Mouse (Mus musculus) neutrophil, adult 65 days (primary cell): ENCODE results near the gene Olfr1183. TPM values are rescaled to one million over a fixed set of nuclear protein-coding genes. Genes with fewer than 3 reads are reported as not detected.

Experiments
- total RNA-seq: library from RNA; stranded (reverse); gene quantifications from 2 replicates; pipeline ENCODE4 v1.2.4, GENCODE M21; 2023

Olfr1183 gene
- not detected in 2 replicates for total RNA-seq

DNA sequence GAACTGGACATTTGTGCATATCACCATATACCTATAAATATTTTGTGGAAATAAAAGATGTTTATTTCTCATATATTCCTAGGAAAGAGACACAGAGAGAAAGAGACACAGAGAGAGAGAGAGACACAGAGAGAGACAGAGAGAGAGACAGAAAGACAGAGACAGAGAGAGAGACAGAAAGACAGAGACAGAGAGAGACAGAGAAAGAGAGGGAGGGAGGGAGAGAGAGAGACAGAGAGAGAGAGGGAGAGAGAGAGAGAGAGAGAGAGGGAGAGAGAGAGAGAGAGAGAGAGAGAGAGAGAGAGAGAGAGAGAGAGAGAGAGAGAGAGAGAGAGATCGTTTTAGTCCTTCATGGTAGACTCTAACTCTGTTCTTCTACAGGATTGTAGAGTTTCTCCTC lies at the start of gene Olfr1183:
Olfr1183 (plus strand) TSS at position 301 of the 400 bp plus-strand sequence.

DNA sequence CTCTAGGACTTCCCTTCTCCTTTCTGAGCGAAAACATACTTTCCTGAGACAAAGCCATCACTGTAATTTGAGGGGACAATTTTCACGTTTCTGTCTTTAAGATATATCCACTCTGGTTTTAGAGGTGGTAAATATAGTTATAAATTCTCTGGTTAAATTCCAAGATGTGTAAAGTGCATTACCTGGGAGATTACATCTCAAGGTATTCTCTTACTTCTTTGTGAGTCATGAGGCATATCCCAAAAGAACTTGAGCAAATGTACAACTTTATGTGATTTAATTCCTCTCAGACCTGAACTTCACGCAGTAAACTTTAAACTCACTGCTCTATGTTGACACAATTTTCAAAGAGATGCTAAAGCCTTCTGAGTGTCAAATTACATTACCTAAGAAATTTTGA lies 48.3 kb upstream of the Olfr1183 start, which contains the start of gene Olfr1179:
Olfr1179 (minus strand) TSS at position 101 of the 400 bp plus-strand sequence.

DNA sequence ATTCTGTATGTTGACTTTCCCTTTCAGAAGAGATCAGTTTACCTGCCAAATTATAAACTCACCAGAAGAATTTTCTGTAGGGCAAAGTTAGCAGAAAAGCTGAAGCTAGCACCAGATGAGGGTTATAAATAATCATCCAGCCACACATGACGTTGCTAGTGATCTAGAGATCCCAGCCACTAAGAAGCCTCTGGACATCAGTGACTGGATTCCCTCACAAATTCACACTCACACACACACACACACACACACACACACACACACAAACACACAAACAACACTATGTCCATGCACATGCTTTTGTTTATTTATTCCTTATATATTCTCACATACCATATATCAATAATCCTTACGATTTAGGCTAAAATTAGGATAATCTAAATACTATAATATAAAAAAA lies 35.6 kb upstream of the Olfr1183 start, which contains the start of gene Olfr1180:
Olfr1180 (minus strand) TSS at position 101 of the 400 bp plus-strand sequence.

DNA sequence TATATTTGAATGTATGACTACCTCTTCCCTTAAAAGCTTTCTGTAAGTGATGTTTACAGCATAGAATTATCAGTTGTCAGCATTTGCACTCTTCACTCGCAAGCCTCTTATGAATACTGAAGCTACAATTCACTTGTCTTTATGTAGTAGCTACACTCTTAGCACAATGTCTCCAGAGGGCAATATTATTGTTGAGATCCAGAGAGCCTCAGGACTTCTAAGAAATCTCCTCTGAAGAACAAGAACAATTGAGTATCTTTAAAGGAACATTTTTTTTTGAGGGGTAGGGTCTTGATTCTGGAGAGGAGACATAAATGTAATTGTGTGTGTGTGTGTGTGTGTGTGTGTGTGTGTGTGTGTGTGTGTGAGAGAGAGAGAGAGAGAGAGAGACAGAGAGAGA lies 28.6 kb upstream of the Olfr1183 start, which contains the start of gene Olfr1181:
Olfr1181 (minus strand) TSS at position 101 of the 400 bp plus-strand sequence.

DNA sequence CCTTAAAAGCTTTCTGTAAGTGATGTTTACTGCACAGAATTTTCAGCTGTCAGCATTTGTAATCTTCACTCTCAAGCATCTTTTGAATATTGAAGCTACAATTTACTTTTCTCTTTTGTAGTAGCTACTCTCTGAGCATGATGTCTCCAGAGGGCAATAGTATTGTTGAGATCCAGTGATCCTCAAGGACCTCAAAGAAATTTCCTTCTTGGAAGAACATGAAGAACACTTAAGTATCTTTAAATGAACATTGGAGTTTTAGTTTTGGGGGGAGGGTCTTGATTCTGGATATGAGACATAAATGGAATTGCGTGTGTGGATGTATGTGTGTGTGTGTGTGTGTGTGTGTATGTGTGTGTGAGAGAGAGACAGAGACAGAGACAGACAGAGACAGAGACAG lies 5.6 kb upstream of the Olfr1183 start, which contains the start of gene Gm13757:
Gm13757 (minus strand) TSS at position 101 of the 400 bp plus-strand sequence.

DNA sequence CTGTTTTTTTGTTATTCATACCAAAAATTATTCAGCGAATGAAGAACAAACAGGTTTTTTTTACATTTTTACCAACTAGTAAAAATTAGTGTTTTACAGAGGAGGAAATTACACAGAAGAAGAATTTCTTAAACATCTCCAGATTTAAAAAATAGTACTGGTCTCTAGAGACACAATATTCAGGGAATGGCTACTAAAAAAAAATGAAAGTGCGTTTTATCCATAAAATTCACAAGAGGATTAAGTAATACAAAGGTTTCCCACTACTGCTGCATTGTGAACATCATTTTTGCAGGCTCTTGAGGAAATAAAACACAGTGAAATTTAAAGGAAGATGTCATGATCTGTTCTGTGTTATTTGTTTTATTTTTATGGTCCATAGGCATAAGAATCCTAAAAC lies 28.6 kb downstream of the Olfr1183 start, which contains the start of gene Olfr1184:
Olfr1184 (plus strand) TSS at position 301 of the 400 bp plus-strand sequence.

DNA sequence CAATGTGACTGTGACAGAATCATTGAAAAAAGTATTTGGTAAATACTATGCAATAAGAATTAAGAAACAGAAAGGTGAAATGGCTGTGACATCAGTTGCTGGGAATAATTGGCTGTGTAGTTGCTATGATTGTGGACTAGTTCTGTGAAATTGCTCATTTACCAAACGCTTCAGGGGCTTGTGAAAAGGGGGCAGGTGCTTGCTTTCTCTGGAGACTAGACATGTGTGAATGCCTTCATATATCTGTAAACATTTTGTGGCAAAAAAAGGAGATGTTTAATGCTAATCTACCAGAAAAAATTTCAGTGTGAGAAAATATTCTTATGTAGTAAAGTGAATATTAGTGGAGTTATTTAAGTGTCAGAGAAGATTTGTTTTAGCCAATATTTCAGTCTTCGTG lies 38.4 kb downstream of the Olfr1183 start, which contains the start of gene Olfr1185-ps1:
Olfr1185-ps1 (plus strand) TSS at position 301 of the 400 bp plus-strand sequence.

DNA sequence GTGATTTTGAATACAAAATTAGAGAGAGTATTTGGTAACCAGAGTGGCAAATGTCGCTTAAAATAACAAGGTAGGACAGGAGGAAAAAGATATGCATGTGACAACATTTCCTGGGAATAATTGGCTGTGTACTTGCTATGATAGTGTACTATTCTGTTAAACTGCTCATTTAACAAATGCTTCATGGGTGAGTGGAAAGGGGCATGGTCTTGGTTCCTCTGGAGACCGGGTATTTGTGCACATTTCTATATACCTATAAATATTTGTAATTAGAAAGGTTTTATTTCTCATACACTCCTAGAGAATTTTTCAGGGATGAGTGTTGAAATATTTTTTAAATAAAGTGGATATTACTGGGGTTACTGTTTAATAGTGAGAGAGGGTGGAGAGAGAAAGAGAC lies 63.6 kb downstream of the Olfr1183 start, which contains the start of gene Olfr1186:
Olfr1186 (plus strand) TSS at position 301 of the 400 bp plus-strand sequence.

Other genes starting within 250 kb of the Olfr1183 start
- gene Olfr1170, start 226.5 kb upstream of the Olfr1183 start, total RNA-seq, result not detected in 2 replicates
- gene Olfr1173, start 175.0 kb upstream of the Olfr1183 start, total RNA-seq, result not detected in 2 replicates
- gene Olfr1174-ps, start 139.7 kb upstream of the Olfr1183 start, total RNA-seq, result not detected in 2 replicates
- not detected in 2 replicates for gene Olfr1175-ps, start 127.7 kb upstream of the Olfr1183 start, total RNA-seq
- gene Olfr1176, start 118.1 kb upstream of the Olfr1183 start, total RNA-seq, result not detected in 2 replicates
- not detected in 2 replicates for gene Olfr1177-ps, start 108.4 kb upstream of the Olfr1183 start, total RNA-seq
- gene Olfr1178, start 67.8 kb upstream of the Olfr1183 start, total RNA-seq, result not detected in 2 replicates
- not detected in 2 replicates for gene Olfr1179, start 48.4 kb upstream of the Olfr1183 start, total RNA-seq
- not detected in 2 replicates for gene Olfr1180, start 35.7 kb upstream of the Olfr1183 start, total RNA-seq
- not detected in 2 replicates for gene Olfr1181, start 28.7 kb upstream of the Olfr1183 start, total RNA-seq
- not detected in 2 replicates for gene Gm13757, start 5.7 kb upstream of the Olfr1183 start, total RNA-seq
- gene Olfr1184, start 28.7 kb downstream of the Olfr1183 start, total RNA-seq, result not detected in 2 replicates
- gene Olfr1185-ps1, start 38.5 kb downstream of the Olfr1183 start, total RNA-seq, result not detected in 2 replicates
- not detected in 2 replicates for gene Olfr1186, start 63.7 kb downstream of the Olfr1183 start, total RNA-seq
- gene Olfr1188, start 102.1 kb downstream of the Olfr1183 start, total RNA-seq, result not detected in 2 replicates
- not detected in 2 replicates for gene Olfr1189, start 131.6 kb downstream of the Olfr1183 start, total RNA-seq
- 0.06 TPM in 1 of 2 replicates, not detected in the other for gene Olfr1191-ps1, start 185.7 kb downstream of the Olfr1183 start, total RNA-seq
- gene Olfr1192-ps1, start 193.6 kb downstream of the Olfr1183 start, total RNA-seq, result not detected in 2 replicates
- gene Olfr1193, start 220.8 kb downstream of the Olfr1183 start, total RNA-seq, result not detected in 2 replicates
- gene Olfr1195, start 234.3 kb downstream of the Olfr1183 start, total RNA-seq, result not detected in 2 replicates
- not detected in 2 replicates for gene Olfr1196, start 249.7 kb downstream of the Olfr1183 start, total RNA-seq